Mouse (Mus musculus) lung, embryonic 14.5 days (tissue): ENCODE results near the gene Sdhd. TPM values are rescaled to one million over a fixed set of nuclear protein-coding genes. Genes with fewer than 3 reads are reported as not detected.

Experiments used
- ATAC-seq: fragments of 200-750 bp; cut with Nextera tagmentation; 2 replicates; pipeline ENCODE4 v1.8.0; 2017; ENCODE audit warnings: mild to moderate bottlenecking, moderate TSS enrichment, moderate library complexity; ENCODE audit not compliant: insufficient read depth
- DNase-seq: peaks from one replicate; pipeline ENCODE4 v3.0.0-alpha.2; 2015
- H3K27ac ChIP-seq: fragments of 300-500 bp; sonication (generic); 2 replicates; pipeline ENCODE4 v1.5.1; 2014; ENCODE audit warnings: low read depth, mild to moderate bottlenecking, moderate library complexity
- H3K27me3 ChIP-seq: fragments of 300-500 bp; sonication (generic); 2 replicates; pipeline ENCODE4 v1.6.1; 2014; ENCODE audit warnings: low read length, control low read depth; ENCODE audit not compliant: insufficient read depth
- H3K36me3 ChIP-seq: fragments of 300-500 bp; sonication (generic); 2 replicates; pipeline ENCODE4 v1.6.1; 2014; ENCODE audit warnings: control low read depth; ENCODE audit not compliant: insufficient read depth
- H3K4me1 ChIP-seq: fragments of 300-500 bp; sonication (generic); 2 replicates; pipeline ENCODE4 v1.6.1; 2014; ENCODE audit warnings: antibody characterized with exemption, control low read depth; ENCODE audit not compliant: insufficient read depth
- H3K4me2 ChIP-seq: fragments of 300-500 bp; sonication (generic); 2 replicates; pipeline ENCODE4 v1.6.1; 2014; ENCODE audit warnings: mild to moderate bottlenecking
- H3K4me3 ChIP-seq: fragments of 300-500 bp; sonication (generic); 2 replicates; pipeline ENCODE4 v1.5.1; 2014; ENCODE audit warnings: low read depth, low read length
- H3K9ac ChIP-seq: fragments of 300-500 bp; sonication (generic); 2 replicates; pipeline ENCODE4 v1.6.1; 2014
- H3K9me3 ChIP-seq: fragments of 300-500 bp; sonication (generic); 2 replicates; pipeline ENCODE4 v1.6.1; 2016; ENCODE audit warnings: low read depth, low read length, control low read depth
- CTCF ChIP-seq: IDR thresholded peaks from 2 replicates; pipeline ENCODE4 v1.5.1; 2016; ENCODE audit warnings: antibody characterized with exemption, low read depth
- WGBS: fragments of 180-500 bp; shearing (Covaris S2); extraction: QIAGEN DNeasy Blood & Tissue Kit; methylation state at CpG from one replicate; pipeline ENCODE4 v1.1.7; 2014; 5-methylcytosine and 5-hydroxymethylcytosine counted together
- polyA plus RNA-seq: library from polyadenylated mRNA; unstranded; fragments of >200 nt; fragmentation: Nextera tagmentation; extraction: Ambion mirVana; gene quantifications from 2 replicates; pipeline ENCODE4 v1.2.1, GENCODE M21; 2014

The Sdhd gene
- polyA plus RNA-seq, 1 experiment from 2014 or later, result 288 TPM

GRCm38 (mm10) chr9:50565173-50565572 lies 38.4 kb downstream of the Sdhd start:
- H3K4me1 ChIP-seq, result peaks cover 3% of the 10 kb centered on the region; the same call in 1 of the 2 replicates
- DNase-seq, result no peak
- no peak overlapping the region for H3K4me3 ChIP-seq
- TF ChIP-seq CTCF, result no peak
- H3K27me3 ChIP-seq, result no peaks in the 10 kb centered on the region
- no peak overlapping the region for H3K27ac ChIP-seq
- H3K9ac ChIP-seq, result no peak overlapping the region
- no peaks in the 10 kb centered on the region for H3K9me3 ChIP-seq
- 66% methylated on average over 7 of the region's 7 CpGs for WGBS
- no peak overlapping the region for H3K4me2 ChIP-seq
- no peak for ATAC-seq
- no peaks in the 10 kb centered on the region for H3K36me3 ChIP-seq

GRCm38 (mm10) chr9:50561918-50562360 lies 41.7 kb downstream of the Sdhd start:
- no peak for ATAC-seq
- no peak for DNase-seq
- no peaks in the 10 kb centered on the region for H3K36me3 ChIP-seq
- no peak overlapping the region for H3K4me3 ChIP-seq
- no peak overlapping the region for H3K27ac ChIP-seq
- H3K27me3 ChIP-seq, result no peaks in the 10 kb centered on the region
- H3K4me2 ChIP-seq, result no peak overlapping the region
- H3K4me1 ChIP-seq, result peaks cover 3% of the 10 kb centered on the region; the same call in 1 of the 2 replicates
- no peaks in the 10 kb centered on the region for H3K9me3 ChIP-seq
- H3K9ac ChIP-seq, result no peak overlapping the region
- WGBS, result 78% methylated on average over 2 of the region's 2 CpGs
- no peak for TF ChIP-seq CTCF

GRCm38 (mm10) chr9:50561145-50561917 lies 42.3 kb downstream of the Sdhd start, which contains the start of gene Tex12:
TSS of gene Tex12 (minus strand) at chr9:50561325.
- WGBS, result 80% methylated on average over 38 of the region's 38 CpGs

GRCm38 (mm10) chr9:50555094-50555446 lies 48.5 kb downstream of the Sdhd start, which contains the start of gene Bco2:
TSS of gene Bco2 (minus strand) at chr9:50555181.
- Histone ChIP-seq H3K36me3 (no peaks in the 10 kb centered on the region), H3K4me2 (peak within 1 kb of the TSS; percentile 4; the same call in 1 of the 2 replicates), H3K4me1 (no peaks in the 10 kb centered on the region), H3K27ac (no peak within 1 kb of the TSS), H3K9ac (no peak within 1 kb of the TSS), H3K27me3 (no peaks in the 10 kb centered on the region), H3K9me3 (no peaks in the 10 kb centered on the region), H3K4me3 (no peak within 1 kb of the TSS)
- ATAC-seq (no peak), DNase-seq (no peak)
- 51% methylated on average over 2 of the region's 2 CpGs for WGBS
- TF ChIP-seq CTCF, result no peak

More at GRCm38 (mm10) chr9:50561145-50561917, 42.3 kb downstream of the Sdhd start, which contains the start of gene Tex12:
- Histone ChIP-seq H3K4me1 (peaks cover 3% of the 10 kb centered on the region; the same call in 1 of the 2 replicates), H3K9me3 (no peaks in the 10 kb centered on the region), H3K27me3 (no peaks in the 10 kb centered on the region), H3K9ac (no peak within 1 kb of the TSS), H3K4me2 (no peak within 1 kb of the TSS), H3K4me3 (no peak within 1 kb of the TSS), H3K27ac (no peak within 1 kb of the TSS), H3K36me3 (no peaks in the 10 kb centered on the region)
- ATAC-seq (no peak), DNase-seq (no peak)
- no peak for TF ChIP-seq CTCF

GRCm38 (mm10) chr9:50554241-50555093 lies 49.1 kb downstream of the Sdhd start, which contains the start of gene Il18:
TSS of gene Il18 (plus strand) at chr9:50554827.
- Histone ChIP-seq H3K27me3 (no peaks in the 10 kb centered on the region), H3K4me3 (no peak within 1 kb of the TSS), H3K9me3 (no peaks in the 10 kb centered on the region), H3K36me3 (no peaks in the 10 kb centered on the region), H3K27ac (no peak within 1 kb of the TSS), H3K4me1 (no peaks in the 10 kb centered on the region), H3K9ac (no peak within 1 kb of the TSS), H3K4me2 (peak within 1 kb of the TSS; percentile 4; the same call in 1 of the 2 replicates)
- ATAC-seq (no peak), DNase-seq (peak; percentile 18)
- 29% methylated on average over 12 of the region's 12 CpGs for WGBS
- no peak for TF ChIP-seq CTCF

GRCm38 (mm10) chr9:50553547-50553946 lies 50.1 kb downstream of the Sdhd start:
- H3K4me2 ChIP-seq, result no peak overlapping the region
- no peaks in the 10 kb centered on the region for H3K9me3 ChIP-seq
- H3K27me3 ChIP-seq, result no peaks in the 10 kb centered on the region
- 70% methylated on average over 2 of the region's 2 CpGs for WGBS
- no peaks in the 10 kb centered on the region for H3K36me3 ChIP-seq
- TF ChIP-seq CTCF, result no peak
- H3K4me3 ChIP-seq, result no peak overlapping the region
- no peak overlapping the region for H3K27ac ChIP-seq
- no peak overlapping the region for H3K9ac ChIP-seq
- ATAC-seq (no peak), DNase-seq (no peak)
- H3K4me1 ChIP-seq, result no peaks in the 10 kb centered on the region

GRCm38 (mm10) chr9:50552206-50552605 lies 51.4 kb downstream of the Sdhd start:
- no peak for DNase-seq
- Histone ChIP-seq H3K36me3 (no peaks in the 10 kb centered on the region), H3K9ac (no peak overlapping the region), H3K27me3 (no peaks in the 10 kb centered on the region), H3K4me2 (no peak overlapping the region), H3K9me3 (no peaks in the 10 kb centered on the region), H3K4me3 (no peak overlapping the region), H3K27ac (no peak overlapping the region), H3K4me1 (no peaks in the 10 kb centered on the region)
- WGBS, result 57% methylated on average over 5 of the region's 5 CpGs
- no peak for ATAC-seq
- no peak for TF ChIP-seq CTCF
